Comparison of ENCODE assay signal across 17 mouse cellular contexts in the genomic region with DNA sequence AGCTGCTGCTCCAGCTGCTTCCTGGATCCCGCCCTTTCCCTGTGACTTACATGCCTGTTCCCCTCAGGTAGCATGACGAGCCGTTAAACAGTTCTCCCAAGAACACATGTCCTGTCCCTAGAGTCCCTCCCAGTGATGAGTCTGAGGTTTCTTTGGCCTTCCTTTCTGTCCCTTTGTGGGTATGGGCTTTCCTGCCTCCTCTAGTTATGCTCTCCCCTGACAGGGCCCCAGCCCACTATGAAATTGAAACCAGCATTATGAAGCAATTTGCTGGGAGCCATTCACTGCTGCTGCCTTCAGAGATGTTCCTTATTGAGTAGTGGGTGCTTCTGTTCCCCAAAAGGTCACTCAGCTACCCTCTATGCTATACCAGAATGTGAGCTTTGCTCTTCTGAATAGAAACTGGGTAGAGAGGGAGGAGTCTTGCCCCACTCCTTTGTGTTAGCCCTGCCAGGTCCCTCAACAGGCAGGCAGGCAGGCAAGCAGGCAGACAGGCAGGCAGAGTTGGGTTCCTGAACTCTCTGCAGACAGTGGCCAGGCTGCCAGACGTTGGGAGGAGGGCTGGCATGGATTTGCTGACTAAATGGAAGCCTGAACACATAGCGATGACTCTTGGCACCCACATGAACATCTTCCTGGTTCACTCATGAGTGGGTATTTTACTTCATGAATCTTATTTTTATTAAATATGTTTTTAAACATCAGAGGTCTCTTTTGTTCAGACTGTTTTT. TPM values are rescaled to one million over a fixed set of nuclear protein-coding genes. Genes with fewer than 3 reads are reported as not detected.
DNase-seq lines count a peak whose midpoint lies in the region; ATAC-seq and TF ChIP-seq lines count a peak whose summit lies in the region.
"Had no signal": no experiment of that assay in that cellular context is flagged by ENCODE, and none has a peak within 500 bp of the region (broad histone marks: within the 10 kb centered on the region; RNA-seq: fewer than 3 reads in every experiment).

No protein-coding gene starts in this region.

- TF ChIP-seq EP300 in liver, embryonic 14.5 days (IDR thresholded peaks at IDR 0.05; ENCODE audit: low read depth): no peak

- DNase-seq in heart, embryonic 10.5 days (ENCODE audit: low spot score): no peak
- DNase-seq in 416B (ENCODE audit: low read depth): peak; percentile 81
- DNase-seq in liver, embryonic 14.5 days (ENCODE audit: low read depth in 3 of 3, low spot score in 3 of 3): no peak
- no peak for DNase-seq in adrenal gland, postnatal 4 days (ENCODE audit: low spot score in 2 of 2)
- DNase-seq in natural killer cell, adult 2 months (ENCODE audit: low spot score in 2 of 2): no peak
- DNase-seq: adrenal gland, postnatal 25 days; cerebellum, postnatal 25 days; gastrocnemius, postnatal 25 days; heart, postnatal 14 days; kidney, adult 11 months; kidney, postnatal 25 days; lung, postnatal 36 days; midbrain, embryonic 14.5 days; right cerebral cortex, postnatal 4 days had no signal

- no peak overlapping the region for H3K4me3 ChIP-seq in heart, embryonic 11.5 days (ENCODE audit: low read depth, low read length)
- no peak overlapping the region for H3K4me3 ChIP-seq in heart, embryonic 10.5 days
- no peak overlapping the region for H3K4me3 ChIP-seq in embryonic facial prominence, embryonic 13.5 days
- H3K4me3 ChIP-seq in liver, embryonic 14.5 days (ENCODE audit: insufficient read depth in 1 of 2, low read depth in 2 of 2, low read length in 2 of 2): no peak overlapping the region
- no peak overlapping the region for H3K4me3 ChIP-seq in forebrain, embryonic 15.5 days

- no peak for TF ChIP-seq CTCF in liver, embryonic 14.5 days (IDR thresholded peaks at IDR 0.05; ENCODE audit: low read depth)

- no peak for ATAC-seq in heart, embryonic 11.5 days (replicated peaks; ENCODE audit: insufficient number of reproducible peaks, low FRiP score, low TSS enrichment)
- ATAC-seq in embryonic facial prominence, embryonic 13.5 days (ENCODE audit: insufficient number of reproducible peaks, insufficient read depth, low FRiP score, low TSS enrichment, low read depth): peak; percentile 8; the same call in 1 of the 2 replicates
- no peak for ATAC-seq in liver, embryonic 14.5 days (ENCODE audit: insufficient read depth)
- no peak for ATAC-seq in forebrain, embryonic 15.5 days (replicated peaks)

- no peaks in the 10 kb centered on the region for H3K4me1 ChIP-seq in heart, embryonic 11.5 days (ENCODE audit: control insufficient read depth, insufficient read depth, low read length)
- no peaks in the 10 kb centered on the region for H3K4me1 ChIP-seq in heart, embryonic 10.5 days
- H3K4me1 ChIP-seq in embryonic facial prominence, embryonic 13.5 days: peaks cover 11% of the 10 kb centered on the region
- peaks cover 0 to 6% of the 10 kb centered on the region in 2 experiments; a peak in 2 of 4 replicates for H3K4me1 ChIP-seq in liver, embryonic 14.5 days (replicated peaks; ENCODE audit: control insufficient read depth in 2 of 2, insufficient read depth in 2 of 2, low read length in 1 of 2)
- H3K4me1 ChIP-seq in forebrain, embryonic 15.5 days: no peaks in the 10 kb centered on the region

- no peaks in the 10 kb centered on the region for H3K36me3 ChIP-seq in heart, embryonic 11.5 days (ENCODE audit: control insufficient read depth, insufficient read depth, low read length)
- H3K36me3 ChIP-seq in heart, embryonic 10.5 days: peaks cover 35% of the 10 kb centered on the region; the same call in 1 of the 2 replicates
- peaks cover 25% of the 10 kb centered on the region for H3K36me3 ChIP-seq in embryonic facial prominence, embryonic 13.5 days
- no peaks in the 10 kb centered on the region for H3K36me3 ChIP-seq in liver, embryonic 14.5 days (replicated peaks; ENCODE audit: control insufficient read depth, insufficient read depth, low read depth)
- H3K36me3 ChIP-seq in forebrain, embryonic 15.5 days: peaks cover 17% of the 10 kb centered on the region

- H3K9ac ChIP-seq in heart, embryonic 11.5 days (ENCODE audit: low read depth, low read length): peak overlapping the region; percentile 46; the same call in 1 of the 2 replicates
- peak overlapping the region; percentile 2; the same call in 1 of the 2 replicates for H3K9ac ChIP-seq in embryonic facial prominence, embryonic 13.5 days
- peak overlapping the region; percentile 3 for H3K9ac ChIP-seq in liver, embryonic 14.5 days (replicated peaks)
- no peak overlapping the region for H3K9ac ChIP-seq in forebrain, embryonic 15.5 days (replicated peaks)

- no peaks in the 10 kb centered on the region for H3K9me3 ChIP-seq in heart, embryonic 11.5 days (replicated peaks; ENCODE audit: control insufficient read depth, low read length)
- no peaks in the 10 kb centered on the region for H3K9me3 ChIP-seq in heart, embryonic 10.5 days
- H3K9me3 ChIP-seq in embryonic facial prominence, embryonic 13.5 days: no peaks in the 10 kb centered on the region
- no peaks in the 10 kb centered on the region for H3K9me3 ChIP-seq in liver, embryonic 14.5 days (ENCODE audit: control insufficient read depth, low read length)
- no peaks in the 10 kb centered on the region for H3K9me3 ChIP-seq in forebrain, embryonic 15.5 days

- no peak overlapping the region for H3K4me2 ChIP-seq in heart, embryonic 11.5 days
- peak overlapping the region; percentile 7; the same call in 1 of the 2 replicates for H3K4me2 ChIP-seq in embryonic facial prominence, embryonic 13.5 days
- no peak overlapping the region for H3K4me2 ChIP-seq in liver, embryonic 14.5 days (ENCODE audit: low read depth)
- no peak overlapping the region for H3K4me2 ChIP-seq in forebrain, embryonic 15.5 days (replicated peaks)

- no peaks in the 10 kb centered on the region for H3K27me3 ChIP-seq in heart, embryonic 11.5 days (ENCODE audit: control insufficient read depth, insufficient read depth, low read length)
- no peaks in the 10 kb centered on the region for H3K27me3 ChIP-seq in heart, embryonic 10.5 days (ENCODE audit: insufficient read depth, poor library complexity, severe bottlenecking)
- H3K27me3 ChIP-seq in embryonic facial prominence, embryonic 13.5 days: no peaks in the 10 kb centered on the region
- no peaks in the 10 kb centered on the region for H3K27me3 ChIP-seq in liver, embryonic 14.5 days (ENCODE audit: control insufficient read depth, insufficient read depth, low read length)
- no peaks in the 10 kb centered on the region for H3K27me3 ChIP-seq in forebrain, embryonic 15.5 days

- WGBS in heart, embryonic 11.5 days (ENCODE audit: insufficient replicate concordance): 71% methylated on average over 5 of the region's 5 CpGs
- WGBS in heart, embryonic 10.5 days: 66% methylated on average over 5 of the region's 5 CpGs
- WGBS in embryonic facial prominence, embryonic 13.5 days: 32% methylated on average over 5 of the region's 5 CpGs
- WGBS in liver, embryonic 14.5 days (ENCODE audit: insufficient replicate concordance): 34% methylated on average over 5 of the region's 5 CpGs
- WGBS in forebrain, embryonic 15.5 days: 72% methylated on average over 5 of the region's 5 CpGs

- H3K27ac ChIP-seq in heart, embryonic 11.5 days (ENCODE audit: low read depth, low read length): no peak overlapping the region
- no peak overlapping the region for H3K27ac ChIP-seq in heart, embryonic 10.5 days
- H3K27ac ChIP-seq in embryonic facial prominence, embryonic 13.5 days: peak overlapping the region; percentile 86
- H3K27ac ChIP-seq in liver, embryonic 14.5 days: no peak overlapping the region
- no peak overlapping the region for H3K27ac ChIP-seq in forebrain, embryonic 15.5 days (replicated peaks)

RNA-seq across cellular contexts. Expression of a gene that starts 12.1 kb away (rescaled TPM):
- 31.7 and 32.0 TPM in 2 replicates for polyA plus RNA-seq in heart, embryonic 11.5 days (2014; fragmentation: Nextera tagmentation; extraction: Ambion mirVana)
- polyA plus RNA-seq in heart, embryonic 10.5 days (2016; fragmentation: Nextera tagmentation; extraction: Ambion mirVana): 28.1 and 39.9 TPM in 2 replicates
- polyA plus RNA-seq in embryonic facial prominence, embryonic 13.5 days (2015; fragmentation: Nextera tagmentation; extraction: Ambion mirVana): 38.3 and 39.1 TPM in 2 replicates
- polyA plus RNA-seq in liver, embryonic 14.5 days (2012; rRNA removed): 7.5 and 8.3 TPM in 2 replicates
- 11.5 and 12.6 TPM in 2 replicates for polyA plus RNA-seq in liver, embryonic 14.5 days (2014; fragmentation: Nextera tagmentation; extraction: Ambion mirVana)
- total RNA-seq in adrenal gland, postnatal 4 days (2021): 10 to 100 TPM; 16.2 to 16.8 TPM
- 39.0 and 40.5 TPM in 2 replicates for polyA plus RNA-seq in forebrain, embryonic 15.5 days (2015; fragmentation: Nextera tagmentation; extraction: Ambion mirVana)

RNA-seq across cellular contexts. Expression of a gene that starts 12.3 kb away (rescaled TPM):
- polyA plus RNA-seq in heart, embryonic 11.5 days (2014; fragmentation: Nextera tagmentation; extraction: Ambion mirVana): 12.8 and 14.3 TPM in 2 replicates
- polyA plus RNA-seq in heart, embryonic 10.5 days (2016; fragmentation: Nextera tagmentation; extraction: Ambion mirVana): 13.0 and 13.7 TPM in 2 replicates
- polyA plus RNA-seq in embryonic facial prominence, embryonic 13.5 days (2015; fragmentation: Nextera tagmentation; extraction: Ambion mirVana): 18.7 and 21.8 TPM in 2 replicates
- 9.5 and 11.8 TPM in 2 replicates for polyA plus RNA-seq in liver, embryonic 14.5 days (2012; rRNA removed)
- 11.0 and 12.9 TPM in 2 replicates for polyA plus RNA-seq in liver, embryonic 14.5 days (2014; fragmentation: Nextera tagmentation; extraction: Ambion mirVana)
- 10 to 100 TPM; 14.7 to 17.3 TPM for total RNA-seq in adrenal gland, postnatal 4 days (2021)
- 18.8 and 21.3 TPM in 2 replicates for polyA plus RNA-seq in forebrain, embryonic 15.5 days (2015; fragmentation: Nextera tagmentation; extraction: Ambion mirVana)

RNA-seq across cellular contexts. Expression of a gene that starts 15.8 kb away (rescaled TPM):
- 265 and 328 TPM in 2 replicates for polyA plus RNA-seq in heart, embryonic 11.5 days (2014; fragmentation: Nextera tagmentation; extraction: Ambion mirVana)
- polyA plus RNA-seq in heart, embryonic 10.5 days (2016; fragmentation: Nextera tagmentation; extraction: Ambion mirVana): 410 and 426 TPM in 2 replicates
- 355 and 368 TPM in 2 replicates for polyA plus RNA-seq in embryonic facial prominence, embryonic 13.5 days (2015; fragmentation: Nextera tagmentation; extraction: Ambion mirVana)
- 66.8 and 91.2 TPM in 2 replicates for polyA plus RNA-seq in liver, embryonic 14.5 days (2012; rRNA removed)
- polyA plus RNA-seq in liver, embryonic 14.5 days (2014; fragmentation: Nextera tagmentation; extraction: Ambion mirVana): 133 and 147 TPM in 2 replicates
- 100 to 1,000 TPM; 353 to 388 TPM for total RNA-seq in adrenal gland, postnatal 4 days (2021)
- 264 and 270 TPM in 2 replicates for polyA plus RNA-seq in forebrain, embryonic 15.5 days (2015; fragmentation: Nextera tagmentation; extraction: Ambion mirVana)

RNA-seq across cellular contexts. Expression of a gene that starts 16.2 kb away (rescaled TPM):
- 13.6 and 14.3 TPM in 2 replicates for polyA plus RNA-seq in heart, embryonic 11.5 days (2014; fragmentation: Nextera tagmentation; extraction: Ambion mirVana)
- polyA plus RNA-seq in heart, embryonic 10.5 days (2016; fragmentation: Nextera tagmentation; extraction: Ambion mirVana): 15.2 and 17.3 TPM in 2 replicates
- 16.3 and 17.0 TPM in 2 replicates for polyA plus RNA-seq in embryonic facial prominence, embryonic 13.5 days (2015; fragmentation: Nextera tagmentation; extraction: Ambion mirVana)
- polyA plus RNA-seq in liver, embryonic 14.5 days (2012; rRNA removed): 11.7 and 13.9 TPM in 2 replicates
- polyA plus RNA-seq in liver, embryonic 14.5 days (2014; fragmentation: Nextera tagmentation; extraction: Ambion mirVana): 15.1 and 15.6 TPM in 2 replicates
- 10 to 100 TPM; 41.2 to 62.6 TPM for total RNA-seq in adrenal gland, postnatal 4 days (2021)
- 23.8 and 24.0 TPM in 2 replicates for polyA plus RNA-seq in forebrain, embryonic 15.5 days (2015; fragmentation: Nextera tagmentation; extraction: Ambion mirVana)

RNA-seq across cellular contexts. Expression of a gene that starts 33.3 kb away (rescaled TPM):
- 22.9 and 24.4 TPM in 2 replicates for polyA plus RNA-seq in heart, embryonic 11.5 days (2014; fragmentation: Nextera tagmentation; extraction: Ambion mirVana)
- 22.7 and 29.8 TPM in 2 replicates for polyA plus RNA-seq in heart, embryonic 10.5 days (2016; fragmentation: Nextera tagmentation; extraction: Ambion mirVana)
- polyA plus RNA-seq in embryonic facial prominence, embryonic 13.5 days (2015; fragmentation: Nextera tagmentation; extraction: Ambion mirVana): 62.9 and 63.7 TPM in 2 replicates
- polyA plus RNA-seq in liver, embryonic 14.5 days (2012; rRNA removed): 9.7 and 15.6 TPM in 2 replicates
- polyA plus RNA-seq in liver, embryonic 14.5 days (2014; fragmentation: Nextera tagmentation; extraction: Ambion mirVana): 13.2 and 16.9 TPM in 2 replicates
- total RNA-seq in adrenal gland, postnatal 4 days (2021): 10 to 100 TPM; 15.8 to 19.1 TPM
- 43.3 and 47.8 TPM in 2 replicates for polyA plus RNA-seq in forebrain, embryonic 15.5 days (2015; fragmentation: Nextera tagmentation; extraction: Ambion mirVana)
